Mouse (Mus musculus) lung, postnatal 0 days (tissue): ENCODE data around the gene Chn2.

ENCODE experiments used
- CTCF ChIP-seq: IDR thresholded peaks from 2 replicates; pipeline ENCODE4 v1.5.1; 2016; ENCODE audit warnings: antibody characterized with exemption, mild to moderate bottlenecking
- EP300 ChIP-seq: IDR thresholded peaks from 2 replicates; pipeline ENCODE4 v1.6.1; 2016; ENCODE audit warnings: antibody characterized with exemption, mild to moderate bottlenecking, control low read depth

- TF ChIP-seq CTCF = no peak
- TF ChIP-seq EP300 = no peak
Measured at GRCm38 (mm10) chr6:54256397-54256796, 217.0 kb downstream of the Chn2 start.
